Mouse (Mus musculus) spleen, postnatal 10 days (tissue): ENCODE measurements around the gene Fhl2.
"Not testable (repeated sequence)": the region's sequence is repeated elsewhere in the genome, so short reads cannot be mapped to it uniquely, and the experiment has no call there.

Source experiments
- DNase-seq, 2 experiments: peaks; one replicate each; pipeline ENCODE4 v3.0.0; 2021 to 2022; ENCODE audit warnings: low spot score in 2 of 2

Gene Fhl2

GRCm38 (mm10) chr1:43192471-43192870 lies 4.3 kb downstream of the Fhl2 start:
- DNase-seq = no peak

- DNase-seq = no peak
These were observed 5.7 kb downstream of the Fhl2 start for GRCm38 (mm10) chr1:43191078-43191477.

DNA sequence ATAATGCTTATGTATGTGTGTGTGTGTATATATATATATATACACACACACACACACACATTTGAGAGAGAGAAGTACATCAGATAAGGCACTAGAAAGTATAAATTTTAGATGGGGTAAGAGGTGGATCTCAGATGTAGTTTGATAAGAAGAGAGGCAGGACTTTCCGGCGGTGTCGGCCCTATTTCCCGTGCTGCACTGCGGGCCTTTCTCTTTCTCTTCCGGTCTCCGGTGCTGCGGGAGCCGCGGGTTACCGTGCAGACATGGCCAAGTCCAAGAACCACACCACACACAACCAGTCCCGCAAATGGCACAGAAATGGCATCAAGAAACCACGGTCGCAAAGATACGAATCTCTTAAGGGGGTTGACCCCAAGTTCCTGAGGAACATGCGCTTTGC lies 7.9 kb downstream of the Fhl2 start:
- not testable (repeated sequence) for DNase-seq

GRCm38 (mm10) chr1:43186334-43186733 lies 10.4 kb downstream of the Fhl2 start:
- DNase-seq = no peak

- no peak for DNase-seq
These were observed 15.9 kb downstream of the Fhl2 start for GRCm38 (mm10) chr1:43180912-43181311.

DNA sequence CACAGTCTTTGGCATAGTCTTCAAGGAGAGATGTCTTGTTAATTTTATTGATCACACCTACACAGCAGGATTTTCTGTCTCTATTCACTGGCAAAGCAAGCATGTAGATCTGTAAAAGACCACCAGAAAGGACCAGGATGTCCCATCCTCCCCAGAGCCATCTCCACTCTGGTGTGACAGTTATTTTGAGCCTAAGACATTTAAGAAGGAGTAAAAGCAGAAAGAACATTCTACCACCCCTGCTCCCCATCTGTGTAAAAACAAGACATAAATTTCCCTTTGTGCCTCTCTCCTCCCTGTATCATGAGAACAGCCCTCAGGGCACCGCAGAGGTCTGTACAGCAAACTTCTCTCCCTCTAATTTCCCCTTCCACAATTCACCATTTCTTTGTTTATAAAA lies 18.0 kb downstream of the Fhl2 start:
- no peak for DNase-seq

GRCm38 (mm10) chr1:43178378-43178777 lies 18.4 kb downstream of the Fhl2 start:
- DNase-seq = no peak

DNA sequence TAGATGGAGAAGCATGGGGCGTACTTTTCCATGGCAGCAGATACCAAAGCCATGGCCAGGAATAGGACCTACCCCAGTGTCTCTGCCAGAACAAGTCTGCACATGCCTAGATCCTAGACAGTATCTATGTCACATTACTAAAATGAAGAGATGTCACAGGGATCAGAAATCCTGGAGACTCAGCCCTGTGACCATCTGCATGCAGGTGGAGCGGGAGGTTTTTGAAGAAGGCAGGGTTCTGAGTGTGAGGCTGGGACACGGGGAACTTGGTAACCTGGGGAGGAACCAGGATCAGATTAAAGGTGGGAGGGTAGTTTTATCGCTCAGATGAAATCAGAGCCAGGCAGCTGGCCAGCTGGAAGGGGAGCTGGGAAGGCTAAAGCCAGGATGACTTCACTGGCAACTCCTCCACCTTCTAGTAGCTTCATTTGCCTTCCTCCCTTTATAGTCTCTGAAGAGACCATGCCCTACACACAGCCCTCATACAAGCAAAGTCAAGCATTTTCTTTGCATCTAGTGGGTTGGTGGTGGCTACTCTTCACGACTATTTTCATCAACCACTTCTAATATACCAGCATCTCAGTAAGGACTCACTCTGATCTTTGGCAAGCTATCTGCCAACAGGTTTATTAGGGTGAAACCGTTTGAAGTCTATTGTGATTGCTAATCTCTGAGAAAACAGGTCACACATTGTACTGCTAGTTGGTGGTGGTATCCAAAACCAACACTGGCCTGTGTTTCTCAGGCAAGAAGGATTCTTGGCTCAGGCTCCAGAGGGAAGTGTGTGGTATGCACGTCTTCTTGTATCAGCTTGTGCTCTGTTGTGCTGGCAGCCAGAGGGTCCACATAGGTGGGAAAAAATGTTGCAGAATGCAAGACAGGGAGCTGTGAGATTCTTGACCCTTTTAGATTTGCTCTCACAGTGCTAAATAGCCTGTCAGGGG lies 23.2 kb downstream of the Fhl2 start:
- no peak for DNase-seq

- no peak for DNase-seq
These were observed 25.0 kb downstream of the Fhl2 start for GRCm38 (mm10) chr1:43171816-43172215.

DNA sequence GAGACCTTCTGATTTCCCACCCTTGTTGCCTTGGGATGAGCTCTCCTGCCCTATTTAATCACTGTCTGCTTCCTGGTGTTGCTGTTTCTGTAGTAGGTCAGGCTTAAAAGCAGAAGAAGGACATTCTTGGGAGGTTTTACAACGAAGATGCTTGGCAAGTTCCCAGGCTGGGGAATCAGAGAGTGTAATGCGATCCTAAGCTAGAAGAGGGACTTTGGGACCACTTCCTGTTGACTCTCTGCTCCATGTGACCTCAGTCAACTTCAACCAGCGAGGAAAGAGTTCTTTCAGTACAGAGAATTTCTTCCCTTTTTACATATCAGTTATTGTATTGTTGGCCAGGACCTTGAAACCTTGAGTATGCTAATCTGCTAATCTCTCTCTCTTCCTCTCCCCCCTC lies 25.7 kb downstream of the Fhl2 start:
- DNase-seq = no peak

- DNase-seq = no peak
These were observed 27.1 kb downstream of the Fhl2 start for GRCm38 (mm10) chr1:43169661-43170060.

GRCm38 (mm10) chr1:43169227-43169626 lies 27.6 kb downstream of the Fhl2 start:
- DNase-seq = no peak

GRCm38 (mm10) chr1:43168618-43169017 lies 28.2 kb downstream of the Fhl2 start:
- DNase-seq = no peak

- no peak for DNase-seq
These were observed 28.8 kb downstream of the Fhl2 start for GRCm38 (mm10) chr1:43168026-43168425.

GRCm38 (mm10) chr1:43164582-43164981 lies 32.2 kb downstream of the Fhl2 start:
- DNase-seq = no peak

DNA sequence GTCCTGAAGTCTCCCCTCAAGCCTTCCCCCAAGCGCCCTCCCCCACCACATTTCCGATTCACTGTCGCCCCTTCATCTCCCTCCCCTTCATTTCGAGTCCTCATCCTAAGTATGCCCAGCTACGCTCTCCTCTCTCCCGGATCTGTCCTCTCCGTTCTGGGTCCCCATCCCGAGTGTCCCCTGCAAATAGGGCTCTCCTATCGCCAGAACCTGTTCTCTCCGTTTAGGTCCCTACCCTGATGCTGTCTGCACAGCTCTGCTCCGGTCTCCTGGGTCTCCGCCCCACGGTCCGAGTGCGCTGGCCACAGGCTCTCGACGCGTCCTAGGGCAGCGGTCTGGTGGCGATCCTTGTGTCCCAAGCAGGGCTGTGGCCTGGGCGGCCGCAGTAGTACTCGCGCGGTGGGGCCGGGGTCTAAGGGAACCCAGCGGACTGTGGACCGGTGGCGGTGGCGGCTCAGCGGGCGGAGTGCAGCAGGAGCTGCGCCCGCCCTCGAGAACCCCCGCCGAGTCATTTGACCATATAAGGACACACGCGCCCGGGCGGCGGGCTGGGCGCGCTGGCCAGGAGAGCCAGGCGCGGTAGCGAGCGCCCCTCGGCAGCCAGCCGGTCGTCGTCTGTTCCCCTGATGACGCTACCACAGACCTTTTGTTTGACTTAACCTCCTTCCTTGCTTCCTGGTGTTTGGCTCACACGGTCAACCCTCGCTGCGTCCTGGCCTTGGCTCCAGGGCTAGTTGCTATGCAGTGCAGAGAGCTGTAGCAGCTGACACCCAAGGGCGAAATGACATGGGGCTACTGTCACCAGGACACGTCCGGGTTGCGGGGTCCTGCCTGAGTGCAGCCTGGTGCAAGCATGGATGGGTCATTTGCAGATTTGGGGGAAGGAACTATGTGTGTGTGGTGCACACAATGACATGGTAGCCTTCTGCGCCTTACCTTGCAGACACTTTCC lies 33.0 kb downstream of the Fhl2 start:
- DNase-seq = peak; percentile 24 to 48

DNA sequence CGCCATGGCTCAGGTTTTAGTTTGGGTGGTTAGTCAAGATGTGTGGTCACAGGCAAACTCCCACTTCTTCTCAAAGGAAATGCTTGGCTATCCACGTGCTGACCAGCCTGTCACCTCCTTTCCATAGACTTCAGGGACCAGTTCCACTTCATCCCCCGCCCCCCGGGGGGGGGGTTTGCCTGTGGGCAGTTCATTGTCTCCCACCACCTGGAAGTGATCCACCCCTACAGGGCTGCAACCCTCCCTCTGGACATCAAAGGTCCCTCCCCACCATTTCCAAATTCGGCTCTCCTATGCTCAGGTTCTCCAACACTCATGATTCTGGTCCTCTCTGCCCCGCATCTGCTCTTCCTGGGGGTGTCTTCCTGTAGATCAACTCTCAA lies 33.7 kb downstream of the Fhl2 start:
- DNase-seq = no peak

- no peak for DNase-seq
These were observed 34.4 kb downstream of the Fhl2 start for GRCm38 (mm10) chr1:43162394-43162793.

DNA sequence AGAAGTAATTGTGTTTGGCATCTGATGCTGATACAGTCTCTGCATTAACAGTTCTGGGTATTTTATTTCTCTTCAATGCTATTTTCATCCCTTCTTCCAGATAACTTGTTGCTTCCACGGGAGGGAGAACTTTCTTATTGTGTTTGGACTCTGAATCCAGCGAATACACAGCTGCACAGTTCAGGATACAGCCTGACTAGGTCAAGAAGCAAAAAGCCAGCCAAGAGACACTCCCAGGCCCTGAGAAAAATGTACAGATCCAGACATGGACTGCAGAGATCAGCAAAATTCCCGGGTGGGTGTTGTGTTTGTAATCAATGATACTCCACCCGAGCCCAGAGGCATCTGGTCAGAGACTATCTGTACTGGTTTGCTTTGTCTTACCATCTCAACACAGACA lies 37.4 kb downstream of the Fhl2 start:
- DNase-seq = no peak

DNA sequence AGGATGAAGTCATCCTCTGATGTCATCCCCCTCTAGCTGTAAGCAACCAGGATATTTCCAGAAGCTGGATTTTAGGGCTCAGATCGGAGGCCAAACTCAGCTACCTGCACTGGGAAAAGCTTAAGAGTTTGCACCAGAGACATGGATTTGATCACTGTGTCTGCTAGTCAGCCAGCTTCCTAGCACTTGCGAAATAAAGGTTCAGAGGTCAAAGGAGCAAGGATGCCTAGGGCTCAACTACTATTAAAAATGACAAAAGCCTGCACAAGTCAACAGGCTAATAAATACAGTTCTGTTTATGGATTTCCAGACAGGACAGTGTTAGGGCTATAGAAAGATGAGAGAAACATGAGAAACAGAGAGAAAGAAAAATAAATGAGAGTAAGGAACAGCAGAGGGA lies 38.9 kb downstream of the Fhl2 start:
- DNase-seq = no peak

DNA sequence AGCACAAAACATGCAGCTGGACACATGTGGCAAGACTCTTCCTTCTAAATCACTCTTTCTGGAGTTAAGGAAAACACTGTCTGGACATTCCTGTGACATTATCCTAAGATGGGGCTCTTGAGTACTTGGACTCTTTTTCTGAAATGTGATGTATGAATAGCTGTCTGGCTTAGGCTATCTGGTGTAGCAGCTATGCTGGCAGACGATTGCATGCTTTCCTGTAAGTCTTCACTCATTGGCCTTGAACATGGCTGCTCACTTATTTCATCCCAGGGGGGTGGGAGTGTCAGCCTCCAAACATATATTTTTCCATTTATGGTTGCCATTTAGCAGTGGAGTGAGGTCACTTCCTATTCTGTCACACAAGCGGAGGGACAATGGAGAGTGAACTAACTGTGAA lies 42.3 kb downstream of the Fhl2 start:
- DNase-seq = no peak

- DNase-seq = no peak
These were observed 43.2 kb downstream of the Fhl2 start for GRCm38 (mm10) chr1:43153538-43153937.

- DNase-seq = no peak
These were observed 44.2 kb downstream of the Fhl2 start for GRCm38 (mm10) chr1:43152626-43153025.
